Mouse (Mus musculus) kidney, adult 2 months (tissue): ENCODE measurements at regions not wholly inside any gene's neighbourhood (a gene's known extent, or its start where the extent isn't known, plus 50 kb on each side); places are given as distances from the start of the nearest gene placed in this dataset.

Experiments
- DNase-seq: peaks from one replicate; pipeline ENCODE4 v3.0.0; 2021
- H3K27ac ChIP-seq: fragments of 200-500 bp; 2 replicates; pipeline ENCODE4 v1.5.1; 2012; ENCODE audit warnings: low read depth, low read length, control low read depth, inconsistent platforms; ENCODE audit not compliant: insufficient read depth
- H3K27me3 ChIP-seq: fragments of 200-500 bp; replicated peaks from 2 replicates; pipeline ENCODE4 v1.6.1; 2012; ENCODE audit warnings: mild to moderate bottlenecking, moderate library complexity, low read length, inconsistent platforms; ENCODE audit not compliant: control insufficient read depth, insufficient read depth
- H3K36me3 ChIP-seq: fragments of 200-500 bp; 2 replicates; pipeline ENCODE4 v1.6.1; 2012; ENCODE audit warnings: mild to moderate bottlenecking, moderate library complexity, low read length, inconsistent platforms; ENCODE audit not compliant: control insufficient read depth, insufficient read depth
- H3K4me1 ChIP-seq: fragments of 200-500 bp; 2 replicates; pipeline ENCODE4 v1.6.1; 2011; ENCODE audit warnings: low read length; ENCODE audit not compliant: control insufficient read depth, insufficient read depth
- H3K4me3 ChIP-seq: fragments of 200-500 bp; 2 replicates; pipeline ENCODE4 v1.5.1; 2011; ENCODE audit warnings: mild to moderate bottlenecking, low read depth, low read length, control low read depth; ENCODE audit not compliant: insufficient read depth
- CTCF ChIP-seq: fragments of 200-500 bp; conservative IDR thresholded peaks from 2 replicates; pipeline ENCODE4 v1.5.1; 2011; ENCODE audit warnings: low read depth, mild to moderate bottlenecking, control low read depth, low read length, moderate library complexity, mixed read lengths; ENCODE audit not compliant: insufficient read depth, insufficient read length
- POLR2A ChIP-seq: fragments of 200-500 bp; IDR thresholded peaks from one replicate; pipeline ENCODE4 v1.6.1; 2011; ENCODE audit warnings: low read depth, low read length, control low read depth
- WGBS: fragments of 180-500 bp; shearing (Covaris S2); methylation state at CpG from one replicate; pipeline ENCODE4 v1.1.7; 2018; 5-methylcytosine and 5-hydroxymethylcytosine counted together

- WGBS = 90% methylated on average over 9 of the region's 9 CpGs
- Histone ChIP-seq H3K27me3 (no peaks in the 10 kb centered on the region), H3K4me1 (no peaks in the 10 kb centered on the region), H3K36me3 (no peaks in the 10 kb centered on the region), H3K27ac (no peak overlapping the region), H3K4me3 (no peak overlapping the region)
- TF ChIP-seq CTCF (no peak), POLR2A (no peak)
- DNase-seq = no peak
Measured at GRCm38 (mm10) chr3:37984706-37985105, 260.4 kb upstream of the Gm5148 start.

DNA sequence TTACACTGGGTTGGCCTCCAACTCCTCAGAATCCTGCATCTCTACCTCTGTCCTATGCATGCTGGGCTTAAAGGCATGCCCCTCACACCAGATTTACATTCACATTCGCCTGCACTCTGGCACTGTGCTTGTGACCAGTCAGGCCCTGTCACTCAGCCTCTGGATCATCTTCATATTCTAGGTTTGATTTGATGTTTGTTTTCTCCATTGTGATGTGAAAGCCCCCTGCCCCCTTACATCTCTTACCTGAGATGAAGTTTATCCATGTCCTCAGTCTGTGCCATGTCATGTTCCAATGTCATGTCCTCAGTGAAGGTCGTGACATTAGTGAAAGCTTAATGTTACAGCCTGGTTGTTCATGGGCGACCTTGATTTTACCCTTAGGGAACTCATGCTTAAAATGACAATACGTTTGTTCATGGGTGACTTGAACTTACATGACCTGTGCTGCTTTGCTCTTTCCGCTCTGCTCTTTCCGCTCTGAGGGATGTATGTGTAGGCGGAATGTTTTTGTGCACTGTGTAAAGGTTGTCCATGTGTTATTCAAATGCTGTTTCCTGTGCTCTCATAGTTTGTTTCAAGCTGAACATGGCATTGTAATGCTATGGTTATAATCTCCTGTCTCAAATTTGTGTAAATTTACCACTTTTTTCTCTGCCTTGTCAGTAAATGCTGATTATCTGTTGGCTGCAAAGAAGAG is 257.3 kb upstream of the Gm5148 start:
- H3K36me3 ChIP-seq = no peaks in the 10 kb centered on the region
- no peak overlapping the region for H3K4me3 ChIP-seq
- 60% methylated on average over 7 of the region's 7 CpGs for WGBS
- DNase-seq = no peak
- no peak overlapping the region for H3K27ac ChIP-seq
- H3K4me1 ChIP-seq = no peaks in the 10 kb centered on the region
- H3K27me3 ChIP-seq = no peaks in the 10 kb centered on the region
- TF ChIP-seq CTCF (no peak), POLR2A (no peak)

- H3K4me3 ChIP-seq = no peak overlapping the region
- peaks cover under 1% of the 10 kb centered on the region; the same call in 1 of the 2 replicates for H3K4me1 ChIP-seq
- no peaks in the 10 kb centered on the region for H3K27me3 ChIP-seq
- H3K36me3 ChIP-seq = no peaks in the 10 kb centered on the region
- WGBS = 73% methylated on average over 5 of the region's 5 CpGs
- no peak for DNase-seq
- H3K27ac ChIP-seq = no peak overlapping the region
- TF ChIP-seq POLR2A (no peak), CTCF (peak; percentile 35; the same call in 1 of the 2 replicates)
Measured at GRCm38 (mm10) chr3:37979871-37980270, 255.6 kb upstream of the Gm5148 start.

- no peak overlapping the region for H3K27ac ChIP-seq
- WGBS = 40% methylated on average over 6 of the region's 6 CpGs
- peak; percentile 88 for DNase-seq
- TF ChIP-seq POLR2A (no peak), CTCF (no peak)
- H3K27me3 ChIP-seq = no peaks in the 10 kb centered on the region
- H3K4me3 ChIP-seq = no peak overlapping the region
- no peaks in the 10 kb centered on the region for H3K36me3 ChIP-seq
- H3K4me1 ChIP-seq = peaks cover 2% of the 10 kb centered on the region; the same call in 1 of the 2 replicates
Measured at GRCm38 (mm10) chr3:37978481-37978880, 254.2 kb upstream of the Gm5148 start.

DNA sequence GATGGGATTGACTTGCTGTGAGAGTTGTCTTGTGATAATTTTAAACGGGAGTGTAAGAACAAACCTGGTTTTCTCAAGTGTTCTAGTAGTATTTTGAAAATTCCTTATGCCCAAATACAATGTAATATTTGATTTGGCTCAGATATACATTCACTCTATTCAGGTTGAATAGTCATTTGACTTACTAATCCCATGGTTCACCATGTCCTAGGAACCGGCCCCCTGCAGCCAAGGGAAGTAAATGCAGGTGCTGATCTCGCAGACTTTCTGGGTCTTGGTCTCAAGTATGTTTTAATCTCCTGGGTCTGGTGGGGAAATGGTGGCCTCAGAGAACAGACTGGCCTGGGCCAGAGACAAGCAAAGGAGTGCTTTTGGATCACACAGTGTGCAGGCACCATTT is 253.2 kb upstream of the Gm5148 start:
- TF ChIP-seq CTCF (no peak), POLR2A (no peak)
- H3K36me3 ChIP-seq = no peaks in the 10 kb centered on the region
- peaks cover 2% of the 10 kb centered on the region; the same call in 1 of the 2 replicates for H3K4me1 ChIP-seq
- no peak overlapping the region for H3K4me3 ChIP-seq
- H3K27ac ChIP-seq = no peak overlapping the region
- DNase-seq = no peak
- H3K27me3 ChIP-seq = no peaks in the 10 kb centered on the region
- 88% methylated on average over 3 of the region's 3 CpGs for WGBS

DNA sequence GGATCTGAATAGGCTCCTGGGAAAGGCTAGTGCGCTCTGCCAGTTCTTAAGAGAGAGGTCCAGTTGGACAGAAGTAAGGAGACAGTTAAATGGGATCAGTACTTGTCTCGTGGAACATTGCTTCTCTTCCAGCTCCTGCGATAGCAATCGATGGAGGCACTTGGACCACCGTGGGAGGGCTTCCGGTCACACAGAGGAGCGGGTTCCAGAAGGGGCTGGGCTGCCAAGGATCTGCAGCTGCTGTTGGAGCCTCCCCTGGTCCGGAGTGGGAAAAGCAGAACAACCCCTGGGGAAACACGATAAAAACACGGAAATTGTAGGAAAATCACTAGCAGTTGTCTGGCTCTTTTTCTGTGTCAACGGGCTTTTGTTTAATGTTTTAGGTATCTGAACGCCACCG is 252.3 kb upstream of the Gm5148 start:
- peaks cover 2% of the 10 kb centered on the region; the same call in 1 of the 2 replicates for H3K4me1 ChIP-seq
- WGBS = 27% methylated on average over 13 of the region's 13 CpGs
- no peak for TF ChIP-seq POLR2A
- no peak for TF ChIP-seq CTCF
- H3K27ac ChIP-seq = peak overlapping the region; percentile 65; the same call in 1 of the 2 replicates
- no peaks in the 10 kb centered on the region for H3K27me3 ChIP-seq
- peak; percentile 83 for DNase-seq
- H3K36me3 ChIP-seq = no peaks in the 10 kb centered on the region
- H3K4me3 ChIP-seq = no peak overlapping the region

GRCm38 (mm10) chr3:37975194-37975756 is 251.0 kb upstream of the Gm5148 start:
- Histone ChIP-seq H3K27me3 (no peaks in the 10 kb centered on the region), H3K36me3 (no peaks in the 10 kb centered on the region), H3K4me3 (no peak overlapping the region), H3K4me1 (peaks cover 2% of the 10 kb centered on the region; the same call in 1 of the 2 replicates), H3K27ac (0 out of 2 replicates have a peak overlapping the region, but pooled peaks have one; percentile 13)
- TF ChIP-seq POLR2A (no peak), CTCF (no peak)
- 32% methylated on average over 11 of the region's 11 CpGs for WGBS
- peak; percentile 68 for DNase-seq
